Mouse (Mus musculus) kidney, embryonic 16.5 days (tissue): ENCODE results near the gene Rab3gap2. TPM values are rescaled to one million over a fixed set of nuclear protein-coding genes. Genes with fewer than 3 reads are reported as not detected.
A peak's percentile ranks its signal among the peaks of the same experiment; 100 is the strongest.

Experiments used
- ATAC-seq: fragments of 200-750 bp; cut with Nextera tagmentation; 2 replicates; pipeline ENCODE4 v1.8.0; 2017; ENCODE audit warnings: moderate TSS enrichment; ENCODE audit not compliant: low FRiP score, low TSS enrichment
- H3K27ac ChIP-seq: fragments of 300-500 bp; sonication (generic); 2 replicates; pipeline ENCODE4 v1.5.1; 2014; ENCODE audit warnings: low read length
- H3K27me3 ChIP-seq: fragments of 300-500 bp; sonication (generic); 2 replicates; pipeline ENCODE4 v1.6.1; 2014; ENCODE audit warnings: low read length, control low read depth, mixed read lengths; ENCODE audit not compliant: insufficient read depth
- H3K36me3 ChIP-seq: fragments of 300-500 bp; sonication (generic); 2 replicates; pipeline ENCODE4 v1.6.1; 2014; ENCODE audit warnings: low read length, control low read depth, mixed read lengths; ENCODE audit not compliant: insufficient read depth
- H3K4me1 ChIP-seq: fragments of 300-500 bp; sonication (generic); 2 replicates; pipeline ENCODE4 v1.6.1; 2014; ENCODE audit warnings: low read length, control low read depth, mixed read lengths; ENCODE audit not compliant: insufficient read depth
- H3K4me2 ChIP-seq: fragments of 300-500 bp; sonication (generic); replicated peaks from 2 replicates; pipeline ENCODE4 v1.6.1; 2014; ENCODE audit warnings: low read depth, low read length
- H3K4me3 ChIP-seq: fragments of 300-500 bp; sonication (generic); 2 replicates; pipeline ENCODE4 v1.5.1; 2014; ENCODE audit warnings: mild to moderate bottlenecking, low read length
- H3K9ac ChIP-seq: fragments of 300-500 bp; sonication (generic); replicated peaks from 2 replicates; pipeline ENCODE4 v1.6.1; 2014; ENCODE audit warnings: low read length
- H3K9me3 ChIP-seq: fragments of 300-500 bp; sonication (generic); 2 replicates; pipeline ENCODE4 v1.6.1; 2016; ENCODE audit warnings: low read length, control low read depth
- WGBS: fragments of 180-500 bp; shearing (Covaris S2); extraction: QIAGEN DNeasy Blood & Tissue Kit; methylation state at CpG from one replicate; pipeline ENCODE4 v1.1.7; 2014; 5-methylcytosine and 5-hydroxymethylcytosine counted together
- microRNA counts: library from miRNA; unstranded; fragments of <30 nt; microRNA quantifications from one replicate; lab custom pipeline; 2016
- microRNA-seq: library from miRNA; unstranded; fragments of <30 nt; microRNA quantifications from one replicate; pipeline ENCODE4, GENCODE M21; 2016
- polyA plus RNA-seq: library from polyadenylated mRNA; unstranded; fragments of >200 nt; fragmentation: Nextera tagmentation; extraction: Ambion mirVana; gene quantifications from 2 replicates; pipeline ENCODE4 v1.2.1, GENCODE M21; 2015

Rab3gap2 gene
- polyA plus RNA-seq, 1 experiment from 2014 or later = 23.8 TPM

DNA sequence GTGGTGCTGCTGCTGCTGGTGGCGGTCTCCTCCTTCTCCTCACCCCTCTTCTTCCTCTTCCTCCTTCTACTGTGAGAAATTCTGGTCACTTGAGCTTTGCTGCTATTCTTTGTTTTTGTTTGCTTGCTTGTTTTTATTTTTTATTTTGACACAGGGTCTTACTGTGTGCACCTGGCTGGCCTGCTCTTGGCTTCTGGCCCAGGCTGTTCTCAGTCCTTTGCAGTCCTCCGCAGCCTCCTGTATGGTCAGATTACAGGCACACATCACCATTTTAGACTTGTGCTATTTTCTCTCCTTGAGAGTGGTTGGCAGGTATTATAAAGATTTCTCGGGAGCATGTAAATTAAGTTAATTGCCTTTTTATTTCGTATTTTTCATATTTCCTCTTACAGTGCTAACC lies 130.2 kb downstream of the Rab3gap2 start:
- WGBS = 85% methylated on average over 4 of the region's 4 CpGs

DNA sequence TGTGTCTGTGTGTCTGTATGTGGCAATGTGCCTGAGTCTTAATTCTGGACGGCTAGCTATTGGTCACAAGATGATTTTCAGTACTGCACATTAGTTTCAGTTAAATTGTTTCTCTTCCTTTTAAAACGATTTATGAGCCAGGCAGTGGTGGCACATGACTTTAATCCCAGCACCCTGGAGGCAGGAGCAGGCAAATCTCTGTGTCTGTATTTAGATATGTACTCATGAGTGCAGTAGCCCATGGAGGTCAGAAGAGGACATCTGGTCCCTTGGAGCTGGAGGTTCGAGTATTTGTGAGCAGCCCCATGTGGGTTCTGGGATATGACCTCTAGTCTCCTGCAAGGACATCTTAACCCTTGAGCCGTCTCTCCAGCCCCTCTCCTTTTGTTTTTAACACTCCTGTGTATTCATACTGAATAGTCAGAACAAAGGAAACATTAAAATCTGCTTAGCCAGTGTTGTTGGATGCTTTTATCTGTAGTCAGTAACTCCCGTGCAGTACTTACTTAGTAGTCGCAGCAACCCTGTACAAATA lies 131.4 kb downstream of the Rab3gap2 start:
- H3K36me3 ChIP-seq = peaks cover 12% of the 10 kb centered on the region
- no peak for ATAC-seq
- no peaks in the 10 kb centered on the region for H3K9me3 ChIP-seq
- WGBS = 73% methylated on average over 6 of the region's 6 CpGs
- no peaks in the 10 kb centered on the region for H3K27me3 ChIP-seq
- no peak overlapping the region for H3K27ac ChIP-seq
- no peak overlapping the region for H3K4me3 ChIP-seq
- no peak overlapping the region for H3K4me2 ChIP-seq
- no peak overlapping the region for H3K9ac ChIP-seq
- peaks cover 21% of the 10 kb centered on the region; the same call in 1 of the 2 replicates for H3K4me1 ChIP-seq

More for the DNA sequence above, 130.2 kb downstream of the Rab3gap2 start:
- Histone ChIP-seq H3K4me1 (peaks cover 27% of the 10 kb centered on the region; the same call in 1 of the 2 replicates), H3K27ac (no peak overlapping the region), H3K9me3 (no peaks in the 10 kb centered on the region), H3K9ac (no peak overlapping the region), H3K36me3 (peaks cover 5% of the 10 kb centered on the region; the same call in 1 of the 2 replicates), H3K4me2 (no peak overlapping the region), H3K4me3 (no peak overlapping the region), H3K27me3 (no peaks in the 10 kb centered on the region)
- ATAC-seq = no peak

MicroRNAs within 50 kb of the gene (microRNA counts, 519-probe panel; counts per million panel counts)
- 3,085 counts per million, percentile 72 among the panel's probes with 10 or more counts for microRNA mmu-miR-194 (lab: Ali Mortazavi, UCI)
- microRNA mmu-miR-664 (lab: Ali Mortazavi, UCI) = 104 counts per million, percentile 35 among the panel's probes with 10 or more counts

Small RNA genes within 50 kb of the gene (microRNA-seq; reads per million reads assigned to microRNA genes)
- gene Mir194-1 = 4.9 reads per million, percentile 22 among the genes with 10 or more reads in this experiment
- gene Mir215 = 22.6 reads per million, percentile 39 among the genes with 10 or more reads in this experiment
- gene Mir664 = 6.5 reads per million, percentile 24 among the genes with 10 or more reads in this experiment

Other genes starting within 250 kb of the Rab3gap2 start
- gene Mark1, start 204.5 kb upstream of the Rab3gap2 start, polyA plus RNA-seq = 1.8 and 2.0 TPM in 2 replicates
- 34.2 and 35.2 TPM in 2 replicates for gene Iars2, start 125.3 kb downstream of the Rab3gap2 start, polyA plus RNA-seq
- gene Bpnt1, start 128.0 kb downstream of the Rab3gap2 start, polyA plus RNA-seq = 56.4 and 65.5 TPM in 2 replicates
- 137 TPM in 2 replicates for gene Eprs, start 158.9 kb downstream of the Rab3gap2 start, polyA plus RNA-seq